Mouse (Mus musculus) midbrain, postnatal 0 days (tissue): Measurements from ENCODE around the gene Oxld1. TPM values are rescaled to one million over a fixed set of nuclear protein-coding genes. Genes with fewer than 3 reads are reported as not detected.
"Not testable (repeated sequence)": the region's sequence is repeated elsewhere in the genome, so short reads cannot be mapped to it uniquely, and the experiment has no call there.

Experiments
- ATAC-seq: fragments of 200-750 bp; cut with Nextera tagmentation; 2 replicates; pipeline ENCODE4 v1.8.0; 2017; ENCODE audit warnings: moderate number of reproducible peaks, mild to moderate bottlenecking, moderate TSS enrichment, moderate library complexity; ENCODE audit not compliant: low FRiP score
- DNase-seq: peaks from one replicate; pipeline ENCODE4 v3.0.0-alpha.2; 2015; ENCODE audit warnings: low spot score
- H3K27ac ChIP-seq: fragments of 300-500 bp; sonication (generic); 2 replicates; pipeline ENCODE4 v1.5.1; 2014; ENCODE audit warnings: low read depth, mild to moderate bottlenecking, low read length, mixed read lengths
- H3K27me3 ChIP-seq: fragments of 300-500 bp; sonication (generic); 2 replicates; pipeline ENCODE4 v1.6.1; 2014; ENCODE audit warnings: low read length, control low read depth, mixed read lengths; ENCODE audit not compliant: insufficient read depth
- H3K36me3 ChIP-seq: fragments of 300-500 bp; sonication (generic); 2 replicates; pipeline ENCODE4 v1.6.1; 2014; ENCODE audit warnings: low read length, control low read depth, mixed read lengths; ENCODE audit not compliant: insufficient read depth
- H3K4me1 ChIP-seq: fragments of 300-500 bp; sonication (generic); 2 replicates; pipeline ENCODE4 v1.6.1; 2014; ENCODE audit warnings: mild to moderate bottlenecking, control low read depth, antibody characterized with exemption, low read length, mixed read lengths; ENCODE audit not compliant: insufficient read depth
- H3K4me2 ChIP-seq: fragments of 300-500 bp; sonication (generic); 2 replicates; pipeline ENCODE4 v1.6.1; 2014; ENCODE audit warnings: low read depth, mild to moderate bottlenecking, low read length, mixed read lengths; ENCODE audit not compliant: poor library complexity, severe bottlenecking
- H3K4me3 ChIP-seq: fragments of 300-500 bp; sonication (generic); 2 replicates; pipeline ENCODE4 v1.5.1; 2014; ENCODE audit warnings: low read depth, mild to moderate bottlenecking, low read length, moderate library complexity
- H3K9ac ChIP-seq: fragments of 300-500 bp; sonication (generic); replicated peaks from 2 replicates; pipeline ENCODE4 v1.6.1; 2014; ENCODE audit warnings: mild to moderate bottlenecking, low read length, moderate library complexity, mixed read lengths; ENCODE audit not compliant: poor library complexity, severe bottlenecking
- H3K9me3 ChIP-seq: fragments of 300-500 bp; sonication (generic); 2 replicates; pipeline ENCODE4 v1.6.1; 2016; ENCODE audit warnings: low read length, control low read depth
- CTCF ChIP-seq: IDR thresholded peaks from 2 replicates; pipeline ENCODE4 v1.5.1; 2016; ENCODE audit warnings: antibody characterized with exemption, mild to moderate bottlenecking
- WGBS: fragments of 180-500 bp; shearing (Covaris S2); extraction: QIAGEN DNeasy Blood & Tissue Kit; methylation state at CpG from one replicate; pipeline ENCODE4 v1.1.7; 2014; 5-methylcytosine and 5-hydroxymethylcytosine counted together
- polyA plus RNA-seq: library from polyadenylated mRNA; unstranded; fragments of >200 nt; fragmentation: Nextera tagmentation; extraction: Ambion mirVana; gene quantifications from 2 replicates; pipeline ENCODE4 v1.2.1, GENCODE M21; 2015
- total RNA-seq: library from RNA; depleted of rRNA; stranded (reverse); fragments of >200 nt; gene quantifications from 2 replicates; pipeline ENCODE4 v1.2.3, GENCODE M21; 2014; rRNA removed

Gene Oxld1
- total and polyA plus RNA-seq, 2 experiments from 2014 or later = 7.9 to 11.4 TPM

GRCm38 (mm10) chr11:120426727-120427126 is 31.1 kb downstream of the Oxld1 start:
- no peak for DNase-seq
- Histone ChIP-seq H3K9me3 (no peaks in the 10 kb centered on the region), H3K36me3 (peaks cover 53% of the 10 kb centered on the region), H3K4me1 (no peaks in the 10 kb centered on the region), H3K9ac (no peak overlapping the region), H3K4me2 (no peak overlapping the region), H3K4me3 (no peak overlapping the region), H3K27me3 (no peaks in the 10 kb centered on the region), H3K27ac (no peak overlapping the region)
- 88% methylated on average over 3 of the region's 3 CpGs for WGBS
- no peak for ATAC-seq
- no peak for TF ChIP-seq CTCF

GRCm38 (mm10) chr11:120423569-120424295 is 34.1 kb downstream of the Oxld1 start:
- ATAC-seq (no peak), DNase-seq (peak; percentile 72)
- TF ChIP-seq CTCF = peak; percentile 78
- Histone ChIP-seq H3K4me1 (no peaks in the 10 kb centered on the region), H3K27ac (no peak overlapping the region), H3K36me3 (peaks cover 67% of the 10 kb centered on the region), H3K9ac (no peak overlapping the region), H3K9me3 (no peaks in the 10 kb centered on the region), H3K4me3 (no peak overlapping the region), H3K27me3 (no peaks in the 10 kb centered on the region), H3K4me2 (no peak overlapping the region)
- 67% methylated on average over 9 of the region's 9 CpGs for WGBS

GRCm38 (mm10) chr11:120422651-120423568 is 35.0 kb downstream of the Oxld1 start:
- Histone ChIP-seq H3K4me3 (no peak overlapping the region), H3K27me3 (no peaks in the 10 kb centered on the region), H3K36me3 (peaks cover 66% of the 10 kb centered on the region), H3K27ac (no peak overlapping the region), H3K9ac (no peak overlapping the region), H3K4me1 (no peaks in the 10 kb centered on the region), H3K9me3 (no peaks in the 10 kb centered on the region), H3K4me2 (no peak overlapping the region)
- no peak for TF ChIP-seq CTCF
- no peak for DNase-seq
- ATAC-seq = no peak
- 91% methylated on average over 13 of the region's 13 CpGs for WGBS

GRCm38 (mm10) chr11:120418592-120418991 is 39.3 kb downstream of the Oxld1 start:
- H3K9me3 ChIP-seq = no peaks in the 10 kb centered on the region
- H3K27ac ChIP-seq = no peak overlapping the region
- peaks cover 53% of the 10 kb centered on the region for H3K36me3 ChIP-seq
- no peak overlapping the region for H3K4me3 ChIP-seq
- WGBS = 78% methylated on average over 1 of the region's 1 CpGs
- H3K9ac ChIP-seq = no peak overlapping the region
- no peak overlapping the region for H3K4me2 ChIP-seq
- no peak for ATAC-seq
- no peaks in the 10 kb centered on the region for H3K4me1 ChIP-seq
- DNase-seq = no peak
- H3K27me3 ChIP-seq = no peaks in the 10 kb centered on the region
- TF ChIP-seq CTCF = no peak

GRCm38 (mm10) chr11:120417852-120418251 is 40.0 kb downstream of the Oxld1 start:
- Histone ChIP-seq H3K36me3 (peaks cover 60% of the 10 kb centered on the region), H3K9ac (no peak overlapping the region), H3K4me3 (no peak overlapping the region), H3K27ac (no peak overlapping the region), H3K9me3 (no peaks in the 10 kb centered on the region), H3K4me2 (no peak overlapping the region), H3K4me1 (no peaks in the 10 kb centered on the region), H3K27me3 (no peaks in the 10 kb centered on the region)
- ATAC-seq (no peak), DNase-seq (no peak)
- no peak for TF ChIP-seq CTCF
- 93% methylated on average over 7 of the region's 7 CpGs for WGBS

- H3K27ac ChIP-seq, H3K9ac ChIP-seq, H3K9me3 ChIP-seq, H3K4me3 ChIP-seq, H3K27me3 ChIP-seq, DNase-seq, H3K4me1 ChIP-seq, H3K4me2 ChIP-seq, ATAC-seq: not testable (repeated sequence)
- H3K36me3 ChIP-seq = peaks cover 65% of the 10 kb centered on the region
- WGBS = 96% methylated on average over 7 of the region's 10 CpGs
Measured at GRCm38 (mm10) chr11:120413621-120414020, 44.2 kb downstream of the Oxld1 start.

Other genes starting within 250 kb of the Oxld1 start
- gene Bahcc1, start 225.1 kb downstream of the Oxld1 start, total RNA-seq = 39.9 and 49.8 TPM in 2 replicates
- gene Bahcc1, start 225.1 kb downstream of the Oxld1 start, polyA plus RNA-seq = 5.9 and 9.5 TPM in 2 replicates
- gene Actg1, start 109.5 kb downstream of the Oxld1 start, total RNA-seq = 2,534 and 2,842 TPM in 2 replicates
- 3,992 and 4,056 TPM in 2 replicates for gene Actg1, start 109.5 kb downstream of the Oxld1 start, polyA plus RNA-seq
- gene Fscn2, start 96.5 kb downstream of the Oxld1 start, total RNA-seq = 0.71 TPM in 1 of 2 replicates, not detected in the other
- gene Fscn2, start 96.5 kb downstream of the Oxld1 start, polyA plus RNA-seq = 0.71 and 1.5 TPM in 2 replicates
- 165 and 180 TPM in 2 replicates for gene Faap100, start 79.3 kb downstream of the Oxld1 start, total RNA-seq
- 109 and 114 TPM in 2 replicates for gene Faap100, start 79.3 kb downstream of the Oxld1 start, polyA plus RNA-seq
- gene Nploc4, start 20.4 kb downstream of the Oxld1 start, total RNA-seq = 64.4 and 66.0 TPM in 2 replicates
- gene Nploc4, start 20.4 kb downstream of the Oxld1 start, polyA plus RNA-seq = 26.0 and 27.1 TPM in 2 replicates
- gene Tspan10, start 15.4 kb downstream of the Oxld1 start, total RNA-seq = 0.11 TPM in 1 of 2 replicates, not detected in the other
- gene Tspan10, start 15.4 kb downstream of the Oxld1 start, polyA plus RNA-seq = not detected in 2 replicates
- gene Pde6g, start 4.6 kb downstream of the Oxld1 start, total RNA-seq = not detected in 2 replicates
- gene Pde6g, start 4.6 kb downstream of the Oxld1 start, polyA plus RNA-seq = 0.37 TPM in 1 of 2 replicates, not detected in the other
- gene Ccdc137, start within 50 bp of the Oxld1 start, total RNA-seq = 14.8 and 18.2 TPM in 2 replicates
- 17.0 and 19.8 TPM in 2 replicates for gene Ccdc137, start within 50 bp of the Oxld1 start, polyA plus RNA-seq
- gene Arl16, start 9.5 kb upstream of the Oxld1 start, total RNA-seq = 62.8 and 72.6 TPM in 2 replicates
- gene Arl16, start 9.5 kb upstream of the Oxld1 start, polyA plus RNA-seq = 65.7 and 73.0 TPM in 2 replicates
- gene Mrpl12, start 26.5 kb upstream of the Oxld1 start, total RNA-seq = 39.2 and 42.7 TPM in 2 replicates
- 147 TPM in 2 replicates for gene Mrpl12, start 26.5 kb upstream of the Oxld1 start, polyA plus RNA-seq
- 28.4 and 30.1 TPM in 2 replicates for gene Slc25a10, start 33.8 kb upstream of the Oxld1 start, total RNA-seq
- gene Slc25a10, start 33.8 kb upstream of the Oxld1 start, polyA plus RNA-seq = 19.8 and 21.4 TPM in 2 replicates
- gene Gcgr, start 72.6 kb upstream of the Oxld1 start, total RNA-seq = 0.60 TPM in 1 of 2 replicates, not detected in the other
- 0.17 and 0.21 TPM in 2 replicates for gene Gcgr, start 72.6 kb upstream of the Oxld1 start, polyA plus RNA-seq
- 132 and 138 TPM in 2 replicates for gene Mcrip1, start 91.7 kb upstream of the Oxld1 start, total RNA-seq
- 243 and 270 TPM in 2 replicates for gene Mcrip1, start 91.7 kb upstream of the Oxld1 start, polyA plus RNA-seq
- not detected in 2 replicates for gene Ppp1r27, start 93.1 kb upstream of the Oxld1 start, total RNA-seq
- gene Ppp1r27, start 93.1 kb upstream of the Oxld1 start, polyA plus RNA-seq = not detected in 2 replicates
- gene P4hb, start 115.2 kb upstream of the Oxld1 start, total RNA-seq = 161 and 165 TPM in 2 replicates
- gene P4hb, start 115.2 kb upstream of the Oxld1 start, polyA plus RNA-seq = 191 and 209 TPM in 2 replicates
- gene Arhgdia, start 123.6 kb upstream of the Oxld1 start, total RNA-seq = 233 and 286 TPM in 2 replicates
- 390 and 417 TPM in 2 replicates for gene Arhgdia, start 123.6 kb upstream of the Oxld1 start, polyA plus RNA-seq
- 70.8 and 86.9 TPM in 2 replicates for gene Alyref, start 140.3 kb upstream of the Oxld1 start, total RNA-seq
- gene Alyref, start 140.3 kb upstream of the Oxld1 start, polyA plus RNA-seq = 130 and 145 TPM in 2 replicates
- gene Anapc11, start 140.4 kb upstream of the Oxld1 start, total RNA-seq = 41.1 and 58.4 TPM in 2 replicates
- gene Anapc11, start 140.4 kb upstream of the Oxld1 start, polyA plus RNA-seq = 193 and 203 TPM in 2 replicates
- not detected in 2 replicates for gene Npb, start 150.4 kb upstream of the Oxld1 start, total RNA-seq
- 1.3 TPM in 2 replicates for gene Npb, start 150.4 kb upstream of the Oxld1 start, polyA plus RNA-seq
- gene Pcyt2, start 159.9 kb upstream of the Oxld1 start, total RNA-seq = 130 and 137 TPM in 2 replicates
- 129 and 143 TPM in 2 replicates for gene Pcyt2, start 159.9 kb upstream of the Oxld1 start, polyA plus RNA-seq
- 31.3 and 39.7 TPM in 2 replicates for gene Sirt7, start 167.2 kb upstream of the Oxld1 start, total RNA-seq
- gene Sirt7, start 167.2 kb upstream of the Oxld1 start, polyA plus RNA-seq = 34.7 and 36.0 TPM in 2 replicates
- gene Mafg, start 175.5 kb upstream of the Oxld1 start, total RNA-seq = 42.1 and 46.5 TPM in 2 replicates
- gene Mafg, start 175.5 kb upstream of the Oxld1 start, polyA plus RNA-seq = 40.8 and 41.7 TPM in 2 replicates
- 8.6 and 10.8 TPM in 2 replicates for gene Pycr1, start 185.7 kb upstream of the Oxld1 start, total RNA-seq
- 10.4 and 11.7 TPM in 2 replicates for gene Pycr1, start 185.7 kb upstream of the Oxld1 start, polyA plus RNA-seq
- 1.5 and 1.6 TPM in 2 replicates for gene Myadml2, start 190.1 kb upstream of the Oxld1 start, total RNA-seq
- gene Myadml2, start 190.1 kb upstream of the Oxld1 start, polyA plus RNA-seq = 1.4 and 1.7 TPM in 2 replicates
- 5.5 and 10.5 TPM in 2 replicates for gene Notum, start 203.1 kb upstream of the Oxld1 start, total RNA-seq
- 3.1 and 3.6 TPM in 2 replicates for gene Notum, start 203.1 kb upstream of the Oxld1 start, polyA plus RNA-seq
- 106 and 113 TPM in 2 replicates for gene Aspscr1, start 214.9 kb upstream of the Oxld1 start, total RNA-seq
- gene Aspscr1, start 214.9 kb upstream of the Oxld1 start, polyA plus RNA-seq = 143 and 153 TPM in 2 replicates